Mouse (Mus musculus) midbrain, postnatal 0 days (tissue): ENCODE measurements around the gene Mvb12a. TPM values are rescaled to one million over a fixed set of nuclear protein-coding genes. Genes with fewer than 3 reads are reported as not detected.

Experiments used
- ATAC-seq: fragments of 200-750 bp; cut with Nextera tagmentation; 2 replicates; pipeline ENCODE4 v1.8.0; 2017; ENCODE audit warnings: moderate number of reproducible peaks, mild to moderate bottlenecking, moderate TSS enrichment, moderate library complexity; ENCODE audit not compliant: low FRiP score
- DNase-seq: peaks from one replicate; pipeline ENCODE4 v3.0.0-alpha.2; 2015; ENCODE audit warnings: low spot score
- H3K27ac ChIP-seq: fragments of 300-500 bp; sonication (generic); 2 replicates; pipeline ENCODE4 v1.5.1; 2014; ENCODE audit warnings: low read depth, mild to moderate bottlenecking, low read length, mixed read lengths
- H3K27me3 ChIP-seq: fragments of 300-500 bp; sonication (generic); 2 replicates; pipeline ENCODE4 v1.6.1; 2014; ENCODE audit warnings: low read length, control low read depth, mixed read lengths; ENCODE audit not compliant: insufficient read depth
- H3K36me3 ChIP-seq: fragments of 300-500 bp; sonication (generic); 2 replicates; pipeline ENCODE4 v1.6.1; 2014; ENCODE audit warnings: low read length, control low read depth, mixed read lengths; ENCODE audit not compliant: insufficient read depth
- H3K4me1 ChIP-seq: fragments of 300-500 bp; sonication (generic); 2 replicates; pipeline ENCODE4 v1.6.1; 2014; ENCODE audit warnings: mild to moderate bottlenecking, control low read depth, antibody characterized with exemption, low read length, mixed read lengths; ENCODE audit not compliant: insufficient read depth
- H3K4me2 ChIP-seq: fragments of 300-500 bp; sonication (generic); 2 replicates; pipeline ENCODE4 v1.6.1; 2014; ENCODE audit warnings: low read depth, mild to moderate bottlenecking, low read length, mixed read lengths; ENCODE audit not compliant: poor library complexity, severe bottlenecking
- H3K4me3 ChIP-seq: fragments of 300-500 bp; sonication (generic); 2 replicates; pipeline ENCODE4 v1.5.1; 2014; ENCODE audit warnings: low read depth, mild to moderate bottlenecking, low read length, moderate library complexity
- H3K9ac ChIP-seq: fragments of 300-500 bp; sonication (generic); replicated peaks from 2 replicates; pipeline ENCODE4 v1.6.1; 2014; ENCODE audit warnings: mild to moderate bottlenecking, low read length, moderate library complexity, mixed read lengths; ENCODE audit not compliant: poor library complexity, severe bottlenecking
- H3K9me3 ChIP-seq: fragments of 300-500 bp; sonication (generic); 2 replicates; pipeline ENCODE4 v1.6.1; 2016; ENCODE audit warnings: low read length, control low read depth
- CTCF ChIP-seq: IDR thresholded peaks from 2 replicates; pipeline ENCODE4 v1.5.1; 2016; ENCODE audit warnings: antibody characterized with exemption, mild to moderate bottlenecking
- WGBS: fragments of 180-500 bp; shearing (Covaris S2); extraction: QIAGEN DNeasy Blood & Tissue Kit; methylation state at CpG from one replicate; pipeline ENCODE4 v1.1.7; 2014; 5-methylcytosine and 5-hydroxymethylcytosine counted together
- polyA plus RNA-seq: library from polyadenylated mRNA; unstranded; fragments of >200 nt; fragmentation: Nextera tagmentation; extraction: Ambion mirVana; gene quantifications from 2 replicates; pipeline ENCODE4 v1.2.1, GENCODE M21; 2015
- total RNA-seq: library from RNA; depleted of rRNA; stranded (reverse); fragments of >200 nt; gene quantifications from 2 replicates; pipeline ENCODE4 v1.2.3, GENCODE M21; 2014

Mvb12a gene
- total and polyA plus RNA-seq, 2 experiments from 2014 or later, result 77.4 to 81.4 TPM

- H3K36me3 ChIP-seq, result peaks cover 28% of the 10 kb centered on the region
- no peaks in the 10 kb centered on the region for H3K9me3 ChIP-seq
- H3K4me2 ChIP-seq, result no peak overlapping the region
- no peak overlapping the region for H3K27ac ChIP-seq
- no peak overlapping the region for H3K9ac ChIP-seq
- WGBS, result 74% methylated on average over 3 of the region's 3 CpGs
- peaks cover 10% of the 10 kb centered on the region for H3K4me1 ChIP-seq
- ATAC-seq, result no peak
- TF ChIP-seq CTCF, result no peak
- no peak for DNase-seq
- no peaks in the 10 kb centered on the region for H3K27me3 ChIP-seq
- H3K4me3 ChIP-seq, result no peak overlapping the region
Measured at GRCm38 (mm10) chr8:71588762-71589161, 46.0 kb downstream of the Mvb12a start.

GRCm38 (mm10) chr8:71591017-71591416, 48.3 kb downstream of the Mvb12a start:
- Histone ChIP-seq H3K36me3 (peaks cover 6% of the 10 kb centered on the region), H3K9ac (peak overlapping the region; percentile 87), H3K27ac (peak overlapping the region; percentile 98), H3K27me3 (no peaks in the 10 kb centered on the region), H3K4me3 (peak overlapping the region; percentile 82), H3K4me2 (peak overlapping the region; percentile 95), H3K4me1 (peaks cover 10% of the 10 kb centered on the region), H3K9me3 (no peaks in the 10 kb centered on the region)
- no peak for ATAC-seq
- TF ChIP-seq CTCF, result no peak
- DNase-seq, result no peak
- WGBS, result 17% methylated on average over 5 of the region's 5 CpGs

GRCm38 (mm10) chr8:71591471-71592373, 49.0 kb downstream of the Mvb12a start, which contains the start of gene Pgls:
Pgls (plus strand) TSS chr8:71592176.
- DNase-seq (peak; percentile 97), ATAC-seq (peak; percentile 89)
- H3K27me3 ChIP-seq, result no peaks in the 10 kb centered on the region
- H3K9me3 ChIP-seq, result no peaks in the 10 kb centered on the region
- peaks cover 4% of the 10 kb centered on the region for H3K36me3 ChIP-seq
- H3K9ac ChIP-seq, result peak within 1 kb of the TSS; percentile 87
- no peak; the same call in none of the 2 replicates for TF ChIP-seq CTCF
- H3K4me3 ChIP-seq, result peak within 1 kb of the TSS; percentile 82
- peak within 1 kb of the TSS; percentile 95 for H3K4me2 ChIP-seq
- peak within 1 kb of the TSS; percentile 98 for H3K27ac ChIP-seq
- under 1% methylated on average over 69 of the region's 71 CpGs for WGBS
- H3K4me1 ChIP-seq, result peaks cover 10% of the 10 kb centered on the region

GRCm38 (mm10) chr8:71592374-71593170, 49.9 kb downstream of the Mvb12a start:
- peak; percentile 71 for DNase-seq
- Histone ChIP-seq H3K27ac (peak overlapping the region; percentile 98), H3K27me3 (no peaks in the 10 kb centered on the region), H3K4me2 (peak overlapping the region; percentile 95), H3K4me1 (peaks cover 10% of the 10 kb centered on the region), H3K9me3 (no peaks in the 10 kb centered on the region), H3K4me3 (peak overlapping the region; percentile 82), H3K9ac (peak overlapping the region; percentile 87), H3K36me3 (no peaks in the 10 kb centered on the region)
- peak; percentile 75 for ATAC-seq
- 5% methylated on average over 45 of the region's 60 CpGs for WGBS
- TF ChIP-seq CTCF, result peak; percentile 28; the same call in 1 of the 2 replicates

GRCm38 (mm10) chr8:71593556-71594323, 51.0 kb downstream of the Mvb12a start:
- H3K36me3 ChIP-seq, result no peaks in the 10 kb centered on the region
- peak overlapping the region; percentile 95; the same call in 1 of the 2 replicates for H3K4me2 ChIP-seq
- H3K9me3 ChIP-seq, result no peaks in the 10 kb centered on the region
- DNase-seq (no peak), ATAC-seq (no peak)
- H3K27me3 ChIP-seq, result no peaks in the 10 kb centered on the region
- 89% methylated on average over 8 of the region's 8 CpGs for WGBS
- no peak overlapping the region for H3K27ac ChIP-seq
- H3K9ac ChIP-seq, result no peak overlapping the region
- TF ChIP-seq CTCF, result no peak
- no peak overlapping the region for H3K4me3 ChIP-seq
- peaks cover 10% of the 10 kb centered on the region for H3K4me1 ChIP-seq
